Mouse (Mus musculus) layer of hippocampus, postnatal 36 days (tissue): ENCODE data around the gene Rasgrp1. TPM values are rescaled to one million over a fixed set of nuclear protein-coding genes. Genes with fewer than 3 reads are reported as not detected.

Source experiments
- DNase-seq, 2 experiments: peaks; one replicate each; pipeline ENCODE4 v3.0.0; 2022
- total RNA-seq, 2 experiments: library from RNA; stranded (reverse); gene quantifications; 2 replicates each; pipeline ENCODE4 v1.2.3; 2021

Rasgrp1 gene
- total RNA-seq, 2 experiments from 2014 or later: 360 to 401 TPM

DNA sequence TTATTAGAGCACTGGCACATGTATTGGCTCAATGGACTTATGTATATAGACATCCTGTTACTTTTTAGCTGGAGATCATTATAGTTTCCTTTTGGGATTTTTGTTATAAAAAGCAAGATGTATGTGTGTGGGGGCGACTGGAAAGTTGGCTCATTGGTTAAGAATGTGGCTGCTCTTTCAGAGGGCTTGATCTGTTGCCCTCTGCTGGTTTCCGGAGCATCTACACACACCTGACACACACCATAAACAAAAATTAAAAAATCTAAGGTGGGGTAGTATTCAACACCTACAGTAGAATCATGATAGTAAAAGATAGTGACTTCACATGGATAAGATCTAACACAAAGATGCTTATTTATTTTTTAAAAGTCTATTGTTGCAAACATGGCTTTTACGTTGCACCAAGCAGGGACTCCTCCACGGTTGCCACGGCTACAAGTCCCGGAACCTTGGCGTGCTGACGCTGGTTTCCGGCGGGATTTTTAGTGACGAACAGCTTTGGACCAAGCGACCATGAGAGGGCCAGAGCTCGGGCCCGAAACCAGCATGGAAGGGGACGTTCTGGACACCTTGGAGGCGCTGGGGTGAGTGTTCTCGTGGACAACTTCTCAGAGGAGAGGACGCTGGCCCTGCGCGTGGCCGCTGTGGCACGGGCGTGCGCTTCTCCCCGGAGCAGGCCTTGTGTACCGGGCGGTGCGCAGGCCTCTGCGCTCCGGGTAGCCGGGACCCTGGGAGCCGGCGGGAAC is 93.4 kb downstream of the Rasgrp1 start, which contains the start of gene Fam98b:
Gene Fam98b (plus strand): TSS at position 485 of the 746 bp plus-strand sequence.
- peak; percentile 90 for DNase-seq

DNA sequence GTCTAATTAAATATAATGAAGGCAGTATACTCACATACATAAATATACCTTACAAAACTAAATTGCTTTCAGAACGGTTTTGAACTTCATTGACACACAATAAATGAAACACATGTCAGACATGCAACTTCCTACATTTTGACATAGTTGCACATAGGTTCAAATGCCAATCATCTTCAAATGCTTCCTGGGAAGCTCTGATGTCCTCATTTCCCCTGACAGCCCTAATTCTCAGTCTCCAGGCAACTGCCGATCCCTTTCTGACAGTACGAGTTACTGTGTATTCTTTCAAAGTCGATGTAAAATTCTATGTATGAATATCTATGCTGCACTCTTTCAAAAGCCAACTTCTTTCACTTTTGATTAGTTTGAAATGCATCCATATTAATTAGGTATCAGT is 100.8 kb downstream of the Rasgrp1 start:
- DNase-seq: no peak

DNA sequence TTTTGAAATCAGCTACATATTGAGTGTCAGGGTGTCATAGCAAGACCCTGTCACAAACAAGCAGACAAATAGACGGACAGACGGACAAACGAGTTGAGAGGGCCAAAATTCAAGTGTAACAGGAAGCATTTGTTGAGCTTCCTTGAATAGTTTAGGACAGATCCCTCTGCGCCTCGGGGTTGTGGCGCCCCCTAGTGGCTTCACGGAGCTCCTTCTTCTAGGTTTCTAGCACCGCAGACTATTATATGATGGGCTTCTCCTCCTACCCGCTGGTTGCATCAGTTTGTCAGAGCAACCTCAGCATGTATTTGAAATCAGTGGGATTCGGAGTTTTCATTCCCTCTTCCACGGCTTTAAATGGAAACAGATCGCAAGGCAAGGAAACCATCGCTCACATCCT is 111.5 kb downstream of the Rasgrp1 start:
- peak; percentile 80 to 85 for DNase-seq

DNA sequence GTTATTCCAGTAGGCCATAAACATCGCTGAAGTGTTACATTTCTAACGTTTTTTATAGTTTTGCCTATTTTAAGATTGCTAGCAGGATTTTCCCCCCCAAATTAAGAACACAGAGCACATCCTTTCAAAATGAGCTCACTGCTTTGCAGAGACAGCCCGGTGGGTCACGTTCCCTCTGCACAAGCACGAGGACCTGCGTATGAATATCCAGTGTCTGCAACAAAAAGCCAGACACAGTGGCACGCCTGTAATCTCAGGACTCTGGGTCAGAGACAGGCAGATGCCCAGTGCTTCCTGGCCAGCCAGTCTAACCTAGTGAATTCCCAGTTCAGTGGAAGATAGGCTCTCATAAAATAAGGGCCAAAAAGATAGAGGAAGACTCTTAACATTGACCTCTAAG is 112.5 kb downstream of the Rasgrp1 start:
- DNase-seq: no peak

Other genes starting within 250 kb of the Rasgrp1 start
- gene Spred1, start 221.6 kb downstream of the Rasgrp1 start, total RNA-seq: 100 to 1,000 TPM; 112 to 114 TPM
- gene Fam98b, start 93.3 kb downstream of the Rasgrp1 start, total RNA-seq: 10 to 100 TPM; 51.5 to 51.7 TPM